Mouse (Mus musculus): ENCODE results near the gene Kntc1. TPM values are rescaled to one million over a fixed set of nuclear protein-coding genes. Genes with fewer than 3 reads are reported as not detected.
A peak's percentile ranks its signal among the peaks of the same experiment; 100 is the strongest.

Kntc1 gene
- total RNA-seq, 2 experiments from 2014 or later: 2.6 to 2.8 TPM

DNA sequence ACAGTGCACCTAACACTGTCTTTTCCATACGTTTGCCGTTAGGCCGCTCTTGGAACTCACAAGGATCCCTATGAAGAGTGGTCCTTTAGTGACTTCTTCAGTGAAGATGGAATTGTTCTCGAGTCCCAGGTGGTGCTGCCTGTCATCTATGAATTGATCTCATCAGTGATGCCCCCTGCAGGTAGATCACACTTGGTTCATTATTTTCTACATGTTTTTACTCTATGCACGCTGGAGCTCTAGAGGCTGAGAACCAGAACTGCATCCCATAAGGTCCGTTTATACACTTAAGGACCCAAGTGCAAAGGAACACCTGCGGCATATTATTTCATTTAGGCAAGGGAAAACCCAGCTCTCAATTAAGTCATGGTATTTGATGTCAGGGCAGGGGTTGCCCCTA lies 39.5 kb downstream of the Kntc1 start:
- DNase-seq (ENCODE audit: extremely low spot score in 1 of 2, low spot score in 2 of 2): no peak
- intact Hi-C loops (cut with DNase I): no loop called here

- intact Hi-C loops (cut with DNase I): no loop called here
- DNase-seq (ENCODE audit: extremely low spot score in 1 of 2, low spot score in 2 of 2): no peak
Measured at GRCm38 (mm10) chr5:123793081-123793480, 43.6 kb downstream of the Kntc1 start.

DNA sequence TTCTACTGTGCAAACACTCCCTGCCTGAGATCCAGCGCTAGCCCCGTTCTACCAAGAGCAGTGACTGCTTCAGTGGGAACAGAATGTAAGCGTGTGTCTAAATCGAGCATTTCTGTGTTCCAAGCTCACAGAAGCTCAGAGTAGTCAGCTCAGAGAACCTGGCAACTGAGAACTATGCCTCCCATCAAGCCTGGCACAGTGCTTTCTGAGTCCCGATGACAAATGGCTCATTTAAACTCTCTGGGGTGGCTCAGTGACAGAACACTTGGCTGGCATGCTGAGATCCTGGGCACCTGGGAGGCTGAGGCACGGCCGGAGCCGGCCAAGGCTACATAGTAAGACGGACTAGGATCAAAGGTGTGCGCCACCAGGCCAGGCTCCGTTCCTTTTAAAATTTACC lies 56.8 kb downstream of the Kntc1 start:
- intact Hi-C loops (cut with DNase I): no loop called here
- DNase-seq (ENCODE audit: extremely low spot score in 1 of 2, low spot score in 2 of 2): peak in 1 of 2 experiments; percentile 54

GRCm38 (mm10) chr5:123808541-123808940 lies 59.0 kb downstream of the Kntc1 start:
- intact Hi-C loops (cut with DNase I): no loop called here

DNA sequence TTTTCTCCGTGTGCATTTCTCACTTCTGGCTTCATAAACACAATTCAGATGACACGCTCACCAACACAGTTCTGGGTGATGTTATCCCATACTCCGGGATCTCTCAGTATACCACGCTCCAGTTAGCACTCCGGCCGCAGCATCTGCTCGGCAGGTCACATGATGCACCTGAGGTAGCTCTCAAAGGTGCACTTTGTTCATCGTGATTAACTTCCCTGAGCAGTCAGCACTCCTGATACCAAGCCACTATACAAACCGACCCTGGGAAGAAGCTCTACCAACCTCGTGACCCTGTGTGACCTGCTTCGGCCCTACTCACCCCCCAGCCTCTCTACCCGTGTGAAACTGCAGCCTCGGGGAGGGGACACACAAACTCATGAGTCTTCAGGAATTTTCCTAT lies 59.6 kb downstream of the Kntc1 start:
- intact Hi-C loops (cut with DNase I): no loop called here
- no peak for DNase-seq (ENCODE audit: extremely low spot score in 1 of 2, low spot score in 2 of 2)

More at GRCm38 (mm10) chr5:123808541-123808940, 59.0 kb downstream of the Kntc1 start:
- no peak for DNase-seq (ENCODE audit: extremely low spot score in 1 of 2, low spot score in 2 of 2)

- DNase-seq (ENCODE audit: extremely low spot score in 1 of 2, low spot score in 2 of 2): no peak
- intact Hi-C loops (cut with DNase I): no loop called here
Measured at GRCm38 (mm10) chr5:123816891-123817290, 67.4 kb downstream of the Kntc1 start.

DNA sequence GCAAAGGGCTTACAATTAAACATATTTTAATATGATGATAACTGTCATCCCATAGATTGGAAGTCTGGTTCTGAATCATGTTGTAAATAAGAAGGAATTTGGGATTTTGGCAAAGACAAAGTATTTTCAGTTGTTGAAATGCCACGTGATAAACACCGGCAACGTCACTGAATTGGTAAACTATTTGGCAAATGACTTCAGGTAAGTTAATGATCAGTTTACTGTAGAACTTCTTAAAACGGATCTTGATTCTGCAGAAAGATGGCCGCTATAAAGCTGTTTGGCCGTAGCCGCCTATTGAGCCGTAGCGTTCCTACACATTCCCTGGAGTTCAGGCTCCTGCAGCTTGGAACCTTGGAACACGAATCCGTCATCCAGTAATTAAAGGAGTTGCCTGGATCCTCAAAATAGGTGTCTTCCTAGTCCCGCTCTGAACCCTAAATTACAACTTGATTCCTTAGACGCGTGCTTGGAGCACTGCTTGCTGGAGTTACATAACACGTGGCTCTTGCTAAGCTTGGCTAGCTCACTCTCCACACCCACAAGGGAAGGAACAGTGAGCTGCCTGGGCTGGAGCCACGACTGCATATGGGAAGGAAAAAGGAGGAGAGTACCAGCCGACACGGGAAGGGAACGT lies 69.5 kb downstream of the Kntc1 start:
- intact Hi-C loops (cut with DNase I): no loop called here
- DNase-seq (ENCODE audit: extremely low spot score in 1 of 2, low spot score in 2 of 2): peak in 1 of 2 experiments; percentile 38

GRCm38 (mm10) chr5:123820501-123821263 lies 71.2 kb downstream of the Kntc1 start:
- intact Hi-C loops (cut with DNase I): loop anchor here (5.0 kb wide), 1 partner anchor 172 kb away; no protein-coding TSS in a partner anchor
- no peak for DNase-seq (ENCODE audit: extremely low spot score in 1 of 2, low spot score in 2 of 2)

GRCm38 (mm10) chr5:123821264-123821571 lies 71.7 kb downstream of the Kntc1 start:
- DNase-seq (ENCODE audit: extremely low spot score in 1 of 2, low spot score in 2 of 2): no peak
- intact Hi-C loops (cut with DNase I): loop anchor here (5.0 kb wide), 1 partner anchor 171 kb away; no protein-coding TSS in a partner anchor

GRCm38 (mm10) chr5:123822706-123823105 lies 73.2 kb downstream of the Kntc1 start:
- intact Hi-C loops (cut with DNase I): loop anchor here (5.0 kb wide), 1 partner anchor 170 kb away; no protein-coding TSS in a partner anchor
- DNase-seq (ENCODE audit: extremely low spot score in 1 of 2, low spot score in 2 of 2): no peak

DNA sequence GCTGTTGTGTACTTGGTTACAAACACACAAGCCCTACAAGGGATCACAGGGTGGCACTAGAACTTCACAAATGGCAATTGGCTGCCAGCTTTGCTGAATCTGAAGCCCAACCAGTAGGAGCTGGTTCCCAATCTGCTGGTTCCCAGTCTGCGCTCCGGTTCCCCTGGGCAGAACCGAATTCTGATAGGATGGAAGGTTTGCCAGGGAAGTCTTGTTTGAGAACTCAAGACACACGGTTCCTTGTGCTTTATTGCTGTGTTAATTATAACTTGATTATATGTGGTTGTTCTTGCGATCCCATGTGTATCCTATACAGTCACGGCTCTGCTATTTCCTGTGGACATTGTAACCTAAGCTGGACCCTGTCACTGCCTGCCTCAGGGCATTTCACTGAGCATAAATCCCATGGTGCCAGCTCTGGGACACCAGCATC lies 78.2 kb downstream of the Kntc1 start:
- DNase-seq (ENCODE audit: extremely low spot score in 1 of 2, low spot score in 2 of 2): peak; percentile 56
- intact Hi-C loops (cut with DNase I): loop anchor here (5.0 kb wide), 1 partner anchor 80 kb away; the partner anchor contains the start of gene Denr

DNA sequence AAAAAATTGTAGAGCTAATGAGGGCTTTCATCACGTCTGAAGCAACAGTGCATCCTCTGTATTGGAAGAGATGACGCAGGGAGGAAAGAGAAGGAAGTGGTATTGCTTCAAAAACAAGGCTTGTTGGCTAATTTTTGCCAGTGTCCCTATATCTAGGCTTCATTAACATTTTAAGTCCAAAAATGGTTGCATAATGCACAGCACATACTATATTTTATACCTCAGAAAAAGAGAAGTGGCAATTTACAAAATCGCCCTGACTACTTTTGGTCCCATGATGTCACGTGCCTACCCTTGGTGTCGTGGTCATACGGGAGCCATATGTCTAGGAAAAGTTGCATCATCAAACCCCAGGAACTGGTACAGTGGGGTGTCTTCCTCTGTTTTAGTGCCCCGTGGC lies 82.8 kb downstream of the Kntc1 start:
- no peak for DNase-seq (ENCODE audit: extremely low spot score in 1 of 2, low spot score in 2 of 2)
- intact Hi-C loops (cut with DNase I): no loop called here

- intact Hi-C loops (cut with DNase I): no loop called here
Measured at GRCm38 (mm10) chr5:123834836-123835235, 85.3 kb downstream of the Kntc1 start.

DNA sequence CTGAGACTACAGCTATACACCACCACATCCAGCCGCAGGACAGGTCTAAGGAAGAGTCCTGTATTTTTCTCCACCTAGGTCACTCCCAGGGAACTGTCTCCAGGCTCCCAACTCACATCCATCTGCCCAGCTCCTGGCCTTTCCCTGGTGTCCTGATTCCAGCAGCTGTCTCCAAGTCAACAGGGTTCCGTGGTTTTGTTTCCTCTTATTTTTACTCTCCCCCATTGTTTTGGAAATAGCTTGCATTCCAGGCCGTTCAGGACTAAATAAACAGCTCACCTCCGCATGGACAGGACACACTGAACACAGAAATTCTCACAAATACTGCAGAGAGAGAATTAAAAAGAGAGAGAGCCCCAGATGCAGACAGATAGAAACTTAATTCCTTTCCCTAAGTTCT lies 87.9 kb downstream of the Kntc1 start:
- intact Hi-C loops (cut with DNase I): no loop called here
- DNase-seq (ENCODE audit: extremely low spot score in 1 of 2, low spot score in 2 of 2): peak in 1 of 2 experiments; percentile 39

More at GRCm38 (mm10) chr5:123834836-123835235, 85.3 kb downstream of the Kntc1 start:
- DNase-seq (ENCODE audit: extremely low spot score in 1 of 2, low spot score in 2 of 2): no peak

DNA sequence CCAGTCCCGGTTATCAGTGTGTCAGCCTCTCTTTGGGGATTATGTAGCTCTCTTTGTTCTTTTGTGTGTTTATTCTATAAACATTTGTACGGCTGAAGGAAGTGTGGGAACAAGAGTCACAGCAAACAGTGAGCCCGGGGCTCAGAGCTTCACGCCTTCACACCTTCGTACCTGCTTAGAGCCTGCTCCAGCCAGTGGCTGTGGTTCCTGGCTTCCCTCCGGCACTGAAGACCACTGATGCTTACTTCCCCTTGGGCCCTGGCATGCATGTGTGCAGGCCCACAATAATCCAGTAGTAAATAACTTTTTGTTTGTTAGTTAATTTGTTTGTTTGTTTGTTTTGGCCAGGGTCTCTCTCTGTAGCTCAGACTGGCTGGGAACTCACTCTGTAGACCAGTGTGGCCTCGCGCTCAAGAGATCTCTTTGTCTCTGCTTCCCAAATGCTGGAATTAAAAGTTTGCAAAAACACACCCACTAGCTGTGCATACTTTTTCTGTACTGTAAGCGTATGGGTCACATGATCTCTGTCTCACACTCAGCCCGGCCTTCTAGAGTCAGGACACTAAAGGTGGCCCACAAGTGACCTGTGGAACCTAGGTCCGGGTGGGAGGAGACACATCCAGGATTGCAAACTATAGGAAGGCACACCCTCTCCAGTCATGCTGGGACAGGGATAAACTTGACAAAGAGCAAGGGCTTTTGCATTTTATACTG lies 92.9 kb downstream of the Kntc1 start:
- intact Hi-C loops (cut with DNase I): loop anchor here (5.0 kb wide), 1 partner anchor 45 kb away; no protein-coding TSS in a partner anchor
- no peak for DNase-seq (ENCODE audit: extremely low spot score in 1 of 2, low spot score in 2 of 2)

DNA sequence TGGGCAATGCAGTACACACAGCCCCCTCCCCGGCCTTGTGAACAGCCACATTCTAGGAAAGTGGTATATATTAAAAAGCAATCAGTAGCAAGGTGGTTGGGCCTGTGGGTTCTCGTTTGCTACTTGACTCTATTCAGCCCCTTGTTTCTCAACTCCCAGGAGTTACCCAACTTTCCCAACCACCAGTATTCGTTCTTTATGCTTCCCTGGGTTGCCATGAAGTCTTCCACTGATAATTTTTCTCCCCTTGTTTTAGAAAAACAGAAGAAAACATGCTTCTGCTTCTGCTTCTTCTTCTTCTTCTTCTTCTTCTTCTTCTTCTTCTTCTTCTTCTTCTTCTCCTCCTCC lies 93.4 kb downstream of the Kntc1 start:
- intact Hi-C loops (cut with DNase I): loop anchor here (5.0 kb wide), 1 partner anchor 44 kb away; no protein-coding TSS in a partner anchor
- DNase-seq (ENCODE audit: extremely low spot score in 1 of 2, low spot score in 2 of 2): no peak

GRCm38 (mm10) chr5:123843816-123844215 lies 94.3 kb downstream of the Kntc1 start:
- intact Hi-C loops (cut with DNase I): loop anchor here (5.0 kb wide), 1 partner anchor 43 kb away; no protein-coding TSS in a partner anchor

DNA sequence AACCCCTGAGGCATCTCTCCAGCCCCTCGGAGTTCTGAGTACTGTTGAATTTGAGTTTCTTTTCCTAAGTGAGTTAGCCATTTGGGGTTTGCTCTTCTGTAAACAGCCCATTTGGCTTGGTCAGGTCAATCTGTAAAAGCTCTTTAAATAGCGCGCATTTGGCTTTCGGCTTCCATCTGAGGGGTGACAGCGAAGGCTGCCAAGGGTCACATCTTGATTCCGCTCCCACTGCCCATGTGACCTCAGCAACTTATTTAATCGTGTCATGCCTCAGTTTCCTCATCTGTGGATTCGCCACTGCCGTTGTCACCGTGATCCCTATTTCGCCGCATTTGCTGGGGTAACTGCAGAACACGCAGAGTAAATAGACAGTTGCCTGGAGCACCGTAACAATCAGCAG lies 94.8 kb downstream of the Kntc1 start:
- intact Hi-C loops (cut with DNase I): loop anchor here (5.0 kb wide), 1 partner anchor 43 kb away; no protein-coding TSS in a partner anchor
- DNase-seq (ENCODE audit: extremely low spot score in 1 of 2, low spot score in 2 of 2): no peak

More at GRCm38 (mm10) chr5:123843816-123844215, 94.3 kb downstream of the Kntc1 start:
- DNase-seq (ENCODE audit: extremely low spot score in 1 of 2, low spot score in 2 of 2): no peak

GRCm38 (mm10) chr5:123851398-123851797 lies 101.9 kb downstream of the Kntc1 start:
- intact Hi-C loops (cut with DNase I): no loop called here

More at GRCm38 (mm10) chr5:123851398-123851797, 101.9 kb downstream of the Kntc1 start:
- no peak for DNase-seq (ENCODE audit: extremely low spot score in 1 of 2, low spot score in 2 of 2)
